In the genomic region with DNA sequence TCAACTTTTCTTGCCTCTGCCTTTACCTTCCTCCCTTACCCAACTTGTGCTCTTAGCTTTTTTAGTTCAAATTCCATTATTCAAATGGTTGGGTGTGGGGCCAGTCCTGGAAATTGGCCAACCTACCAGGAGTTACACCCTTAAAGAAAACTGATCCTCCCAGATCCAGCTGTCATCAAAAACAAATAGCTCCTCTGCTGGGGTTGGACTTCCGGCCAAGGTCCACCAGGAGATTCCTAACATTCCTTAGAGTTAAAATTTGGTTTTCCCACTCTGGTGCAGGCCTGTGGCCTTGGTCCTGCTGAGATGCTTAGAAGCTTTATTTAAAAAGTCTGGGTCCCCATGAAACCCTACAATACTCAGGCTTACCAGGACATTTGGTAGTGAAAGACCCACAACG, we compare ENCODE assay signal across 14 mouse cellular contexts. TPM values are rescaled to one million over a fixed set of nuclear protein-coding genes. Genes with fewer than 3 reads are reported as not detected.
DNase-seq lines count a peak whose midpoint lies in the region; ATAC-seq and TF ChIP-seq lines count a peak whose summit lies in the region.
"Had no signal": no experiment of that assay in that cellular context is flagged by ENCODE, and none has a peak within 500 bp of the region (broad histone marks: within the 10 kb centered on the region; RNA-seq: fewer than 3 reads in every experiment).

No protein-coding gene starts in this region.

- H3K36me3 ChIP-seq in kidney, adult 2 months (ENCODE audit: control insufficient read depth, insufficient read depth, low read length) = no peaks in the 10 kb centered on the region
- H3K36me3 ChIP-seq in forebrain, embryonic 14.5 days (ENCODE audit: control insufficient read depth, insufficient read depth, low read length) = no peaks in the 10 kb centered on the region
- H3K36me3 ChIP-seq: limb, embryonic 12.5 days; lung, embryonic 15.5 days had no signal

- intact Hi-C loops in heart, postnatal 10 days (cut with DNase I) = loop anchor here (5.0 kb wide), 1 partner anchor 176 kb away; the partner anchor contains the start of gene Parl
- intact Hi-C loops in left cerebral cortex, postnatal 14 days (cut with DNase I) = loop anchor here (10.0 kb wide), 1 partner anchor 174 kb away; the partner anchor contains the start of gene Parl

- TF ChIP-seq CTCF in kidney, adult 2 months (conservative IDR thresholded peaks at IDR 0.05; ENCODE audit: insufficient read depth, insufficient read length, low read depth, low read length) = no peak

- no peak overlapping the region for H3K4me3 ChIP-seq in kidney, adult 2 months (ENCODE audit: insufficient read depth, low read depth, low read length)
- no peak overlapping the region for H3K4me3 ChIP-seq in forebrain, embryonic 14.5 days (ENCODE audit: low read depth, low read length)
- H3K4me3 ChIP-seq: limb, embryonic 12.5 days; lung, embryonic 15.5 days had no signal

- H3K27ac ChIP-seq in kidney, adult 2 months (ENCODE audit: insufficient read depth, low read depth, low read length) = peak overlapping the region; percentile 39; the same call in 1 of the 2 replicates
- no peak overlapping the region for H3K27ac ChIP-seq in forebrain, embryonic 14.5 days (ENCODE audit: low read depth, low read length)

- DNase-seq in heart, postnatal 10 days = peak; percentile 6 to 12
- no peak for DNase-seq in heart, postnatal 4 days
- peak; percentile 54 for DNase-seq in NIH3T3 (ENCODE audit: low read depth)
- DNase-seq in kidney, adult 2 months = peak; percentile 89
- peak; percentile 30 to 57 for DNase-seq in kidney, postnatal 4 days
- no peak for DNase-seq in forebrain, embryonic 14.5 days (ENCODE audit: low spot score)
- no peak for DNase-seq in left cerebral cortex, postnatal 14 days (ENCODE audit: low spot score in 2 of 2)
- DNase-seq in urinary bladder, adult 2 months (ENCODE audit: low spot score) = no peak
- DNase-seq: cerebellum, adult 8-10 months; retina, postnatal 1 day; spleen, adult 18-20 months had no signal

- no peaks in the 10 kb centered on the region for H3K27me3 ChIP-seq in kidney, adult 2 months (replicated peaks; ENCODE audit: control insufficient read depth, insufficient read depth, low read length)
- H3K27me3 ChIP-seq in forebrain, embryonic 14.5 days (replicated peaks; ENCODE audit: control insufficient read depth, insufficient read depth, low read length) = no peaks in the 10 kb centered on the region
- H3K27me3 ChIP-seq: limb, embryonic 12.5 days; lung, embryonic 15.5 days; Patski had no signal

- H3K4me1 ChIP-seq in kidney, adult 2 months (ENCODE audit: control insufficient read depth, insufficient read depth, low read length) = peaks cover 8% of the 10 kb centered on the region
- no peaks in the 10 kb centered on the region for H3K4me1 ChIP-seq in forebrain, embryonic 14.5 days (ENCODE audit: control insufficient read depth, insufficient read depth, low read length)
- H3K4me1 ChIP-seq: limb, embryonic 12.5 days had no signal

- WGBS in kidney, adult 2 months = 34% methylated on average over 2 of the region's 2 CpGs
- 78% methylated on average over 2 of the region's 2 CpGs for WGBS in forebrain, embryonic 14.5 days

- ATAC-seq in forebrain, embryonic 14.5 days = no peak
- ATAC-seq: Patski had no signal

- H3K9me3 ChIP-seq in forebrain, embryonic 14.5 days (replicated peaks; ENCODE audit: control insufficient read depth, low read length) = no peaks in the 10 kb centered on the region
- H3K9me3 ChIP-seq: limb, embryonic 12.5 days; lung, embryonic 15.5 days had no signal

- H3K4me2 ChIP-seq in forebrain, embryonic 14.5 days (ENCODE audit: low read length) = no peak overlapping the region
- H3K4me2 ChIP-seq: limb, embryonic 12.5 days; lung, embryonic 15.5 days had no signal

- no peak for TF ChIP-seq POLR2A in kidney, adult 2 months (IDR thresholded peaks at IDR 0.05; ENCODE audit: low read depth, low read length)

- H3K9ac ChIP-seq in forebrain, embryonic 14.5 days (ENCODE audit: low read length) = no peak overlapping the region
- H3K9ac ChIP-seq: limb, embryonic 12.5 days; lung, embryonic 15.5 days had no signal

RNA-seq across cellular contexts. Expression of gene Eif2b5, which starts 20.1 kb away (rescaled TPM):
- 10 to 100 TPM; 52.7 to 54.2 TPM for total RNA-seq in heart, postnatal 10 days (2021)
- 10 to 100 TPM; 55.9 to 59.8 TPM for total RNA-seq in heart, postnatal 4 days (2021)
- 30.4 and 33.9 TPM in 2 replicates for polyA plus RNA-seq in kidney, adult 2 months (2012; rRNA removed)
- 90.3 and 92.1 TPM in 2 replicates for polyA plus RNA-seq in forebrain, embryonic 14.5 days (2014; fragmentation: Nextera tagmentation; extraction: Ambion mirVana)
- total RNA-seq in left cerebral cortex, postnatal 14 days (2021) = 10 to 100 TPM; 55.0 to 57.6 TPM
- 33.2 and 34.2 TPM in 2 replicates for polyA plus RNA-seq in urinary bladder, adult 2 months (2012; rRNA removed)

RNA-seq across cellular contexts. Expression of gene Dvl3, which starts 38.3 kb away (rescaled TPM):
- 10 to 100 TPM; 60.7 to 61.7 TPM for total RNA-seq in heart, postnatal 10 days (2021)
- 10 to 100 TPM; 70.6 to 73.1 TPM for total RNA-seq in heart, postnatal 4 days (2021)
- 33.5 and 37.4 TPM in 2 replicates for polyA plus RNA-seq in kidney, adult 2 months (2012; rRNA removed)
- polyA plus RNA-seq in forebrain, embryonic 14.5 days (2014; fragmentation: Nextera tagmentation; extraction: Ambion mirVana) = 25.3 and 26.0 TPM in 2 replicates
- total RNA-seq in left cerebral cortex, postnatal 14 days (2021) = 10 to 100 TPM; 82.2 to 86.1 TPM
- polyA plus RNA-seq in urinary bladder, adult 2 months (2012; rRNA removed) = 22.5 and 38.0 TPM in 2 replicates

RNA-seq across cellular contexts. Expression of gene Abcc5, which starts 52.3 kb away (rescaled TPM):
- total RNA-seq in heart, postnatal 10 days (2021) = 10 to 100 TPM; 48.1 to 53.5 TPM
- 10 to 100 TPM; 56.2 to 58.6 TPM for total RNA-seq in heart, postnatal 4 days (2021)
- 56.0 and 73.1 TPM in 2 replicates for polyA plus RNA-seq in kidney, adult 2 months (2012; rRNA removed)
- polyA plus RNA-seq in forebrain, embryonic 14.5 days (2014; fragmentation: Nextera tagmentation; extraction: Ambion mirVana) = 96.7 and 120 TPM in 2 replicates
- total RNA-seq in left cerebral cortex, postnatal 14 days (2021) = 100 to 1,000 TPM; 188 to 198 TPM
- 128 and 170 TPM in 2 replicates for polyA plus RNA-seq in urinary bladder, adult 2 months (2012; rRNA removed)

RNA-seq across cellular contexts. Expression of gene Ap2m1, which starts 56.8 kb away (rescaled TPM):
- total RNA-seq in heart, postnatal 10 days (2021) = 100 to 1,000 TPM; 253 to 284 TPM
- total RNA-seq in heart, postnatal 4 days (2021) = 100 to 1,000 TPM; 283 to 296 TPM
- 639 and 682 TPM in 2 replicates for polyA plus RNA-seq in kidney, adult 2 months (2012; rRNA removed)
- polyA plus RNA-seq in forebrain, embryonic 14.5 days (2014; fragmentation: Nextera tagmentation; extraction: Ambion mirVana) = 1,206 and 1,335 TPM in 2 replicates
- 100 to 1,000 TPM; 917 to 964 TPM for total RNA-seq in left cerebral cortex, postnatal 14 days (2021)
- 411 and 488 TPM in 2 replicates for polyA plus RNA-seq in urinary bladder, adult 2 months (2012; rRNA removed)

Comparison
In these comparisons a context has a peak if more than half of its experiments do, and no peak if none do; other contexts are left out.
1. DNase-seq: peak in heart, postnatal 10 days (2 of 2), NIH3T3 (single experiment), kidney, adult 2 months (single experiment) and kidney, postnatal 4 days (2 of 2); none in heart, postnatal 4 days (single experiment), forebrain, embryonic 14.5 days (single experiment), left cerebral cortex, postnatal 14 days (0 of 2) and urinary bladder, adult 2 months (single experiment).